Mouse (Mus musculus): Measurements from ENCODE around the gene Nat8f1. TPM values are rescaled to one million over a fixed set of nuclear protein-coding genes. Genes with fewer than 3 reads are reported as not detected.
"Not testable (repeated sequence)": the region's sequence is repeated elsewhere in the genome, so short reads cannot be mapped to it uniquely, and the experiment has no call there.

The Nat8f1 gene
- polyA plus RNA-seq, 1 experiment from 2014 or later: 46.6 TPM

- no peaks in the 10 kb centered on the region for H3K4me1 ChIP-seq
- H3K4me2 ChIP-seq: no peak overlapping the region
- no peak overlapping the region for H3K4me3 ChIP-seq (replicated peaks)
- no peak overlapping the region for H3K27ac ChIP-seq
- no peak for ATAC-seq (replicated peaks; ENCODE audit: low FRiP score)
- H3K9ac ChIP-seq: no peak overlapping the region
- no peaks in the 10 kb centered on the region for H3K27me3 ChIP-seq
- WGBS: 96% methylated on average over 2 of the region's 2 CpGs
- no peaks in the 10 kb centered on the region for H3K9me3 ChIP-seq (replicated peaks)
- H3K36me3 ChIP-seq: no peaks in the 10 kb centered on the region
Measured at GRCm38 (mm10) chr6:85902303-85902702, 13.2 kb downstream of the Nat8f1 start.

- H3K27me3 ChIP-seq; ATAC-seq (replicated peaks; ENCODE audit: low FRiP score); H3K27ac ChIP-seq; H3K4me1 ChIP-seq; H3K36me3 ChIP-seq; H3K4me3 ChIP-seq (replicated peaks); H3K9me3 ChIP-seq (replicated peaks); H3K9ac ChIP-seq; H3K4me2 ChIP-seq: not testable (repeated sequence)
- 77% methylated on average over 7 of the region's 8 CpGs for WGBS
Measured at GRCm38 (mm10) chr6:85898596-85899475, 16.7 kb downstream of the Nat8f1 start.

DNA sequence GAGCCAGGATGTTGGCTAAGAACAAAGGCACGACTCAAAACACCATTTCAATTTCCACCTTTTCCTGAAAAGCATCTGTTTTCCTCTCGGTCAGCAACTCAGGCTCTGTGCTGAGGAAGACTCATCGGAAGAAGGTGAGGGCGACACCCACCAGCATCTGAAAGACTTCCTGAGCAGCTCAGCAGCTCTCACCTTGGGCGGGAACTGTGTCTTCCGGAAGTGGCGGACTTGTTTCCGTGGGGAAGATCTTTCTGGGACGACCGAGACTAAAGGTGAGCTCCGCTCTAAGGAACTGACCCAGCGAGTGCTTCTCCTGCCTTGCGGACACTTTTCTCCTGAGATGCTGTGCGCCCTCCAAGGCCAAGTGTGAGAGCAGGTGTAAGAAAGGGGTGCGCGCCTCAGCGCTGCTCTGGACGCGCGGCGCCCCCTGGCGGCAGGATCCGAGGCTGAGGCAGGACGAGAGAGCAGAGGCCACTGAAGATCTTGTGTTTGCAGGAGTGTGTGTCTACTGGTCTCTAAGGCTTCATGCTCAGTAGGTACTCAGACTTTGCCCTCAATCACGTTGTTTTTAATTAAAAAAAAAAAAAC lies 20.3 kb downstream of the Nat8f1 start:
- 77% methylated on average over 25 of the region's 25 CpGs for WGBS
- H3K27me3 ChIP-seq; H3K9me3 ChIP-seq (replicated peaks); ATAC-seq (replicated peaks; ENCODE audit: low FRiP score); H3K4me1 ChIP-seq; H3K4me2 ChIP-seq; H3K9ac ChIP-seq; H3K27ac ChIP-seq; H3K36me3 ChIP-seq; H3K4me3 ChIP-seq (replicated peaks): not testable (repeated sequence)

GRCm38 (mm10) chr6:85888961-85889360 lies 26.5 kb downstream of the Nat8f1 start:
- WGBS: 89% methylated on average over 2 of the region's 2 CpGs
- no peaks in the 10 kb centered on the region for H3K4me1 ChIP-seq

GRCm38 (mm10) chr6:85884311-85884710 lies 31.2 kb downstream of the Nat8f1 start:
- no peaks in the 10 kb centered on the region for H3K27me3 ChIP-seq
- peaks cover 18% of the 10 kb centered on the region for H3K9me3 ChIP-seq (replicated peaks)
- WGBS: 93% methylated on average over 1 of the region's 1 CpGs

More at GRCm38 (mm10) chr6:85888961-85889360, 26.5 kb downstream of the Nat8f1 start:
- ATAC-seq (replicated peaks; ENCODE audit: low FRiP score): no peak
- Histone ChIP-seq H3K27ac (no peak overlapping the region), H3K27me3 (no peaks in the 10 kb centered on the region), H3K9me3 (replicated peaks) (peaks cover 12% of the 10 kb centered on the region; the same call in 1 of the 2 replicates), H3K9ac (no peak overlapping the region), H3K4me2 (no peak overlapping the region), H3K36me3 (no peaks in the 10 kb centered on the region), H3K4me3 (replicated peaks) (no peak overlapping the region)

DNA sequence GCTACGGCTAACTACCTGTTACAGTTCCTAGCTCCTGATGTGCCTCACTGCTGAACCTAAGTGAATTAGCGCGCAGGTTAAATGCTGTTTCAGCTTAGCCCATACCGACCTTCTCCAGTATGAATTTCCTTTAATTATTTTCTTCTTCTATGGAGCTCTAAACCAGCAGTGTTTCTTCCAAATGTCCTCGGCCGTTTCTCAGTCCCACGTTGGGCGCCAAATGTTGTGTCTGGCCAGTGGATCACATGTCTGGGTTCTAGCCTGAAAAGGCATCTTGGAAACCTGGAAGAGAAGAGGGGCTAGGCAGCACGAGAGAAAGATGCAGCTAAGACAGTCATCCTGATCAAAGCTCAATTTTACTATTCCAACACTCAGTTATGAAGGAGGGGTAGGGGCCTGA lies 32.2 kb downstream of the Nat8f1 start:
- not testable (repeated sequence) for H3K27ac ChIP-seq; H3K36me3 ChIP-seq; H3K4me1 ChIP-seq; H3K27me3 ChIP-seq; H3K4me3 ChIP-seq (replicated peaks); H3K4me2 ChIP-seq; ATAC-seq (replicated peaks; ENCODE audit: low FRiP score); H3K9ac ChIP-seq
- peaks cover 18% of the 10 kb centered on the region for H3K9me3 ChIP-seq (replicated peaks)
- 92% methylated on average over 9 of the region's 9 CpGs for WGBS

More at GRCm38 (mm10) chr6:85884311-85884710, 31.2 kb downstream of the Nat8f1 start:
- no peak overlapping the region for H3K4me2 ChIP-seq
- no peak for ATAC-seq (replicated peaks; ENCODE audit: low FRiP score)
- no peak overlapping the region for H3K4me3 ChIP-seq (replicated peaks)
- no peak overlapping the region for H3K27ac ChIP-seq
- no peak overlapping the region for H3K9ac ChIP-seq
- no peaks in the 10 kb centered on the region for H3K4me1 ChIP-seq
- H3K36me3 ChIP-seq: no peaks in the 10 kb centered on the region

GRCm38 (mm10) chr6:85869006-85869405 lies 46.5 kb downstream of the Nat8f1 start, which contains the start of gene Nat8f2:
TSS of gene Nat8f2 (minus strand) at chr6:85869158.
- peak; percentile 46; the same call in 1 of the 2 replicates for ATAC-seq (replicated peaks; ENCODE audit: low FRiP score)
- H3K9me3 ChIP-seq (replicated peaks); H3K27me3 ChIP-seq; H3K36me3 ChIP-seq; H3K9ac ChIP-seq; H3K27ac ChIP-seq; H3K4me3 ChIP-seq (replicated peaks): not testable (repeated sequence)
- peak within 1 kb of the TSS; percentile 35 for H3K4me2 ChIP-seq
- WGBS: 58% methylated on average over 5 of the region's 5 CpGs
- H3K4me1 ChIP-seq: peaks cover 18% of the 10 kb centered on the region; the same call in 1 of the 2 replicates

- WGBS: 64% methylated on average over 8 of the region's 8 CpGs
Measured at GRCm38 (mm10) chr6:85867726-85868690, 47.5 kb downstream of the Nat8f1 start.

DNA sequence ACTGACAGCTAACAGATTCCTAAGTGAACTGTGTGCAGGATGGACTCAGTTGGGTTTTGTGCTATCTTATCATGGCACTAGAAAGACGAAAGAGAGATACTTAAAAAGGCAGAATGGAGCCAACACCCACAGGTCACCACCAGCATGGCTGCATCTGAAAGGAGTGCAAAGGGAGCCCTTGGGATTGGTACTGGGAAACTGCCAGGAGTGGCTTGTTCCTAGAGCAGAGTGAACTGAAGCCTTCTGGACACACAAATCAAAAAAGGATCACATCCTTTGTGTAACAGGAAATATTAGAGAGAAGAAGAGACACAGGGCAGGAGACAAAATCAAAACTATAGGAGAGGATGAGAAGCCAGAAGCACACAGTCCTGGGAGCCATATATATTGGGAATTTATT lies 48.5 kb downstream of the Nat8f1 start:
- not testable (repeated sequence) for H3K9ac ChIP-seq; H3K27me3 ChIP-seq; H3K27ac ChIP-seq; H3K36me3 ChIP-seq; H3K4me2 ChIP-seq; H3K9me3 ChIP-seq (replicated peaks); H3K4me3 ChIP-seq (replicated peaks); ATAC-seq (replicated peaks; ENCODE audit: low FRiP score)
- 85% methylated on average over 1 of the region's 1 CpGs for WGBS
- peaks cover 18% of the 10 kb centered on the region; the same call in 1 of the 2 replicates for H3K4me1 ChIP-seq

More at GRCm38 (mm10) chr6:85867726-85868690, 47.5 kb downstream of the Nat8f1 start:
- no peaks in the 10 kb centered on the region for H3K36me3 ChIP-seq
- peaks cover 18% of the 10 kb centered on the region; the same call in 1 of the 2 replicates for H3K4me1 ChIP-seq
- H3K27ac ChIP-seq: no peak overlapping the region
- no peaks in the 10 kb centered on the region for H3K9me3 ChIP-seq (replicated peaks)
- ATAC-seq (replicated peaks; ENCODE audit: low FRiP score): no peak
- H3K9ac ChIP-seq: no peak overlapping the region
- H3K27me3 ChIP-seq: no peaks in the 10 kb centered on the region
- H3K4me3 ChIP-seq (replicated peaks): no peak overlapping the region
- no peak overlapping the region for H3K4me2 ChIP-seq

DNA sequence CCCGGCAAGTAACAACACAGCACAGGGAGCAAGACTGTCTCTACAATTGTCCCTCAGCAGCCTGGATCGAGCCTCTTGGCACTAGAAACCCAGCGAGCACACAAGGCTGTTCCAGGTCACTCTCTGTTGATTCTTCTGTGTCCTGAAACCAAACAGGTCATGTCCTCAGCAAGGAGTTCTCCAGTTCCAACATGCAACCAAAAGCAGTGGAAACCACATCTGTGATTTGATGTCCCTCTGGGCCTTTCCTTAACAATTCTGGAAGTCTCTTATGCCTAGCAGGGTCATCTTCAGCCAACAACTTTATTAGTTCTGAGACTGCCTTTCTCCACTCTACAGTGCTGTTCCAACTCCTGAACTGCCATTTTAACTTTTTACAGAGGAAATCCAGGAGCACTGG lies 49.3 kb downstream of the Nat8f1 start:
- ATAC-seq (replicated peaks; ENCODE audit: low FRiP score); H3K4me3 ChIP-seq (replicated peaks); H3K4me2 ChIP-seq; H3K9me3 ChIP-seq (replicated peaks); H3K27ac ChIP-seq; H3K27me3 ChIP-seq; H3K9ac ChIP-seq; H3K36me3 ChIP-seq: not testable (repeated sequence)
- peaks cover 18% of the 10 kb centered on the region; the same call in 1 of the 2 replicates for H3K4me1 ChIP-seq
- WGBS: 85% methylated on average over 3 of the region's 3 CpGs

- H3K27ac ChIP-seq; ATAC-seq (replicated peaks; ENCODE audit: low FRiP score); H3K36me3 ChIP-seq; H3K27me3 ChIP-seq; H3K9me3 ChIP-seq (replicated peaks); H3K4me2 ChIP-seq; H3K4me3 ChIP-seq (replicated peaks); H3K9ac ChIP-seq: not testable (repeated sequence)
- WGBS: 62% methylated on average over 6 of the region's 7 CpGs
- peaks cover 18% of the 10 kb centered on the region; the same call in 1 of the 2 replicates for H3K4me1 ChIP-seq
Measured at GRCm38 (mm10) chr6:85864900-85865639, 50.4 kb downstream of the Nat8f1 start.
